Mouse (Mus musculus) intestine, postnatal 0 days (tissue): ENCODE measurements around the gene F3. TPM values are rescaled to one million over a fixed set of nuclear protein-coding genes. Genes with fewer than 3 reads are reported as not detected.

ENCODE experiments used
- ATAC-seq: fragments of 200-750 bp; cut with Nextera tagmentation; 2 replicates; pipeline ENCODE4 v1.8.0; 2017; ENCODE audit warnings: mild to moderate bottlenecking, moderate TSS enrichment, moderate library complexity
- H3K27ac ChIP-seq: fragments of 300-500 bp; sonication (generic); 2 replicates; pipeline ENCODE4 v1.5.1; 2014; ENCODE audit warnings: mild to moderate bottlenecking, low read depth, low read length, moderate library complexity
- H3K27me3 ChIP-seq: fragments of 300-500 bp; sonication (generic); replicated peaks from 2 replicates; pipeline ENCODE4 v1.6.1; 2014; ENCODE audit warnings: low read length, mixed read lengths; ENCODE audit not compliant: control insufficient read depth, insufficient read depth
- H3K36me3 ChIP-seq: fragments of 300-500 bp; sonication (generic); 2 replicates; pipeline ENCODE4 v1.6.1; 2014; ENCODE audit warnings: mild to moderate bottlenecking, moderate library complexity; ENCODE audit not compliant: control insufficient read depth, insufficient read depth
- H3K4me1 ChIP-seq: fragments of 300-500 bp; sonication (generic); replicated peaks from 2 replicates; pipeline ENCODE4 v1.6.1; 2014; ENCODE audit warnings: antibody characterized with exemption, low read length, mixed read lengths; ENCODE audit not compliant: control insufficient read depth, insufficient read depth
- H3K4me2 ChIP-seq: fragments of 300-500 bp; sonication (generic); replicated peaks from 2 replicates; pipeline ENCODE4 v1.6.1; 2014; ENCODE audit warnings: low read depth, mild to moderate bottlenecking, moderate library complexity
- H3K4me3 ChIP-seq: fragments of 300-500 bp; sonication (generic); 2 replicates; pipeline ENCODE4 v1.5.1; 2014; ENCODE audit warnings: low read depth, low read length
- H3K9ac ChIP-seq: fragments of 300-500 bp; sonication (generic); 2 replicates; pipeline ENCODE4 v1.6.1; 2014; ENCODE audit warnings: mild to moderate bottlenecking, low read depth, low read length
- H3K9me3 ChIP-seq: fragments of 300-500 bp; sonication (generic); 2 replicates; pipeline ENCODE4 v1.6.1; 2016; ENCODE audit warnings: mixed run types; ENCODE audit not compliant: control insufficient read depth
- CTCF ChIP-seq: sonication (generic); IDR thresholded peaks from 2 replicates; pipeline ENCODE4 v1.5.1; 2016; ENCODE audit warnings: low read depth, mild to moderate bottlenecking, control low read depth, antibody characterized with exemption, moderate library complexity
- WGBS: fragments of 180-500 bp; shearing (Covaris S2); extraction: QIAGEN DNeasy Blood & Tissue Kit; methylation state at CpG from one replicate; pipeline ENCODE4 v1.1.7; 2014; 5-methylcytosine and 5-hydroxymethylcytosine counted together
- polyA plus RNA-seq: library from polyadenylated mRNA; unstranded; fragments of >200 nt; fragmentation: Nextera tagmentation; extraction: Ambion mirVana; gene quantifications from 2 replicates; pipeline ENCODE4 v1.2.1, GENCODE M21; 2015

F3 gene
- polyA plus RNA-seq, 1 experiment from 2014 or later: 20.3 TPM

- no peaks in the 10 kb centered on the region for H3K4me1 ChIP-seq
- no peak overlapping the region for H3K4me3 ChIP-seq
- H3K9ac ChIP-seq: no peak overlapping the region
- H3K4me2 ChIP-seq: no peak overlapping the region
- no peaks in the 10 kb centered on the region for H3K36me3 ChIP-seq
- 55% methylated on average over 4 of the region's 4 CpGs for WGBS
- 0 out of 2 replicates have a peak, but pooled peaks cover 8% of the 10 kb centered on the region for H3K27me3 ChIP-seq
- no peaks in the 10 kb centered on the region for H3K9me3 ChIP-seq
- TF ChIP-seq CTCF: no peak
- no peak overlapping the region for H3K27ac ChIP-seq
- ATAC-seq: no peak
These were observed 38.8 kb upstream of the F3 start for GRCm38 (mm10) chr3:121684552-121684951.

- Histone ChIP-seq H3K4me2 (no peak overlapping the region), H3K36me3 (no peaks in the 10 kb centered on the region), H3K27ac (no peak overlapping the region), H3K4me3 (no peak overlapping the region), H3K9me3 (no peaks in the 10 kb centered on the region), H3K9ac (no peak overlapping the region), H3K27me3 (0 out of 2 replicates have a peak, but pooled peaks cover 8% of the 10 kb centered on the region), H3K4me1 (no peaks in the 10 kb centered on the region)
- no peak for TF ChIP-seq CTCF
- 35% methylated on average over 4 of the region's 4 CpGs for WGBS
- ATAC-seq: no peak
These were observed 38.4 kb upstream of the F3 start for GRCm38 (mm10) chr3:121684963-121685362.

- no peaks in the 10 kb centered on the region for H3K36me3 ChIP-seq
- no peaks in the 10 kb centered on the region for H3K4me1 ChIP-seq
- no peak overlapping the region for H3K4me3 ChIP-seq
- no peak overlapping the region for H3K27ac ChIP-seq
- ATAC-seq: no peak
- no peak overlapping the region for H3K9ac ChIP-seq
- no peaks in the 10 kb centered on the region for H3K9me3 ChIP-seq
- H3K4me2 ChIP-seq: no peak overlapping the region
- TF ChIP-seq CTCF: no peak
- WGBS: 75% methylated on average over 1 of the region's 1 CpGs
- peaks cover 10% of the 10 kb centered on the region; the same call in 1 of the 2 replicates for H3K27me3 ChIP-seq
These were observed 37.4 kb upstream of the F3 start for GRCm38 (mm10) chr3:121685985-121686384.

- Histone ChIP-seq H3K4me1 (no peaks in the 10 kb centered on the region), H3K9me3 (no peaks in the 10 kb centered on the region), H3K9ac (no peak overlapping the region), H3K27me3 (peaks cover 15% of the 10 kb centered on the region; the same call in 1 of the 2 replicates), H3K4me3 (no peak overlapping the region), H3K36me3 (no peaks in the 10 kb centered on the region), H3K4me2 (no peak overlapping the region), H3K27ac (no peak overlapping the region)
- TF ChIP-seq CTCF: no peak
- 59% methylated on average over 4 of the region's 4 CpGs for WGBS
- ATAC-seq: peak; percentile 79
These were observed 36.9 kb upstream of the F3 start for GRCm38 (mm10) chr3:121686408-121686911.

- ATAC-seq: 0 out of 2 replicates have a peak, but pooled peaks have one; percentile 12
- no peaks in the 10 kb centered on the region for H3K9me3 ChIP-seq
- H3K4me3 ChIP-seq: no peak overlapping the region
- no peaks in the 10 kb centered on the region for H3K36me3 ChIP-seq
- H3K4me2 ChIP-seq: no peak overlapping the region
- no peak overlapping the region for H3K27ac ChIP-seq
- H3K4me1 ChIP-seq: no peaks in the 10 kb centered on the region
- H3K9ac ChIP-seq: no peak overlapping the region
- 74% methylated on average over 3 of the region's 3 CpGs for WGBS
- TF ChIP-seq CTCF: no peak
- peaks cover 16% of the 10 kb centered on the region; the same call in 1 of the 2 replicates for H3K27me3 ChIP-seq
These were observed 35.6 kb upstream of the F3 start for GRCm38 (mm10) chr3:121687741-121688140.

GRCm38 (mm10) chr3:121689029-121689428 is 34.3 kb upstream of the F3 start:
- no peak for ATAC-seq
- Histone ChIP-seq H3K4me2 (no peak overlapping the region), H3K36me3 (no peaks in the 10 kb centered on the region), H3K9ac (no peak overlapping the region), H3K27ac (no peak overlapping the region), H3K9me3 (no peaks in the 10 kb centered on the region), H3K27me3 (peaks cover 16% of the 10 kb centered on the region; the same call in 1 of the 2 replicates), H3K4me1 (no peaks in the 10 kb centered on the region), H3K4me3 (no peak overlapping the region)
- no peak for TF ChIP-seq CTCF
- WGBS: 58% methylated on average over 5 of the region's 5 CpGs
